ENCODE assay signal across 13 mouse cellular contexts in the genomic region with DNA sequence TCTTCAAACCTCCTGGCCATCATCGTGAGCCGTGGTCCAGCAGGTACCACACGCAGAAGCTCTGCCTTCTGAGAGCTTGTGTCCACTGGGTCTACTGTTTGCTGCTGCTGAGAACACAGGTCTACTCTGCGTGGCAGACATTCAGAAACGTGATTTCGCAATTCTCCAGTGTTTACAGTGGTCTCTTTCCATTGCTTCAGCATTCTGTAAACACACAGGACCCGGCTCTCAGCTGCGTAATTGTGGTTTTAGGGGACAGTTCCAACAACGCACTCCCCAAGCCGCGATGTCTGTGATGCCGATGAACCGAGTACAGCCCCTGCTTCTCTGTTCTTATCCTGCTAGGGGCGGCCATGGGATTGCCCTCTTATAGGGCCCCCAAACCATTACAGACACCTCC. TPM values are rescaled to one million over a fixed set of nuclear protein-coding genes. Genes with fewer than 3 reads are reported as not detected.
A peak's percentile ranks its signal among the peaks of the same experiment; 100 is the strongest.
DNase-seq lines count a peak whose midpoint lies in the region; ATAC-seq and TF ChIP-seq lines count a peak whose summit lies in the region.
"Had no signal": no experiment of that assay in that cellular context is flagged by ENCODE, and none has a peak within 500 bp of the region (broad histone marks: within the 10 kb centered on the region; RNA-seq: fewer than 3 reads in every experiment).

No protein-coding gene starts in this region.

- H3K4me2 ChIP-seq in kidney, embryonic 15.5 days: no peak overlapping the region
- H3K4me2 ChIP-seq in intestine, embryonic 16.5 days (ENCODE audit: low read depth, low read length): 0 out of 2 replicates have a peak overlapping the region, but pooled peaks have one; percentile 4
- no peak overlapping the region for H3K4me2 ChIP-seq in lung, embryonic 14.5 days
- no peak overlapping the region for H3K4me2 ChIP-seq in stomach, embryonic 14.5 days (replicated peaks; ENCODE audit: low read depth, low read length)
- no peak overlapping the region for H3K4me2 ChIP-seq in forebrain, embryonic 13.5 days

- no peaks in the 10 kb centered on the region for H3K27me3 ChIP-seq in kidney, embryonic 15.5 days
- no peaks in the 10 kb centered on the region for H3K27me3 ChIP-seq in intestine, embryonic 16.5 days (replicated peaks; ENCODE audit: control insufficient read depth, insufficient read depth, low read length)
- H3K27me3 ChIP-seq in lung, embryonic 14.5 days (ENCODE audit: insufficient read depth, low read length): no peaks in the 10 kb centered on the region
- H3K27me3 ChIP-seq in stomach, embryonic 14.5 days (ENCODE audit: control insufficient read depth, insufficient read depth, low read length): no peaks in the 10 kb centered on the region
- H3K27me3 ChIP-seq in thymus, adult 2 months (ENCODE audit: control insufficient read depth, insufficient read depth, low read length): no peaks in the 10 kb centered on the region
- H3K27me3 ChIP-seq in forebrain, embryonic 13.5 days: no peaks in the 10 kb centered on the region

- no peak overlapping the region for H3K27ac ChIP-seq in kidney, embryonic 15.5 days
- H3K27ac ChIP-seq in intestine, embryonic 16.5 days (ENCODE audit: low read length): peak overlapping the region; percentile 65
- peak overlapping the region; percentile 1; the same call in 1 of the 2 replicates for H3K27ac ChIP-seq in lung, embryonic 14.5 days (ENCODE audit: low read depth)
- H3K27ac ChIP-seq in stomach, embryonic 14.5 days (ENCODE audit: low read length): peak overlapping the region; percentile 64; the same call in 1 of the 2 replicates
- no peak overlapping the region for H3K27ac ChIP-seq in thymus, adult 2 months (ENCODE audit: control insufficient read depth, insufficient read depth, low read length)
- H3K27ac ChIP-seq in forebrain, embryonic 13.5 days: no peak overlapping the region

- H3K9ac ChIP-seq in kidney, embryonic 15.5 days: no peak overlapping the region
- H3K9ac ChIP-seq in intestine, embryonic 16.5 days (ENCODE audit: low read depth, low read length): peak overlapping the region; percentile 42; the same call in 1 of the 2 replicates
- H3K9ac ChIP-seq in lung, embryonic 14.5 days: no peak overlapping the region
- H3K9ac ChIP-seq in stomach, embryonic 14.5 days (replicated peaks; ENCODE audit: low read depth, low read length): no peak overlapping the region
- H3K9ac ChIP-seq in forebrain, embryonic 13.5 days: no peak overlapping the region

- peaks cover 27% of the 10 kb centered on the region for H3K4me1 ChIP-seq in kidney, embryonic 15.5 days
- peaks cover 13% of the 10 kb centered on the region; the same call in 1 of the 2 replicates for H3K4me1 ChIP-seq in intestine, embryonic 16.5 days (ENCODE audit: control insufficient read depth, insufficient read depth, low read length)
- peaks cover 13% of the 10 kb centered on the region; the same call in 1 of the 2 replicates for H3K4me1 ChIP-seq in lung, embryonic 14.5 days (ENCODE audit: insufficient read depth)
- H3K4me1 ChIP-seq in stomach, embryonic 14.5 days (ENCODE audit: control insufficient read depth, insufficient read depth, low read length): peaks cover 9% of the 10 kb centered on the region
- no peaks in the 10 kb centered on the region for H3K4me1 ChIP-seq in thymus, adult 2 months (replicated peaks; ENCODE audit: control insufficient read depth, insufficient read depth, low read length)
- H3K4me1 ChIP-seq in forebrain, embryonic 13.5 days: no peaks in the 10 kb centered on the region

- ATAC-seq in kidney, embryonic 15.5 days (replicated peaks; ENCODE audit: low FRiP score): no peak
- ATAC-seq in intestine, embryonic 16.5 days: peak; percentile 54
- peak; percentile 62 for ATAC-seq in lung, embryonic 14.5 days (ENCODE audit: insufficient read depth)
- ATAC-seq in stomach, embryonic 14.5 days (ENCODE audit: insufficient number of reproducible peaks, insufficient read depth, low FRiP score, low read depth): no peak
- ATAC-seq in forebrain, embryonic 13.5 days: no peak
- ATAC-seq: midbrain, embryonic 16.5 days had no signal

- no peak for TF ChIP-seq POLR2A in thymus, adult 2 months (IDR thresholded peaks at IDR 0.05; ENCODE audit: control insufficient read depth, extremely low read depth, insufficient read depth, low read length, poor library complexity)

- WGBS in kidney, embryonic 15.5 days: 86% methylated on average over 14 of the region's 14 CpGs
- WGBS in intestine, embryonic 16.5 days: 61% methylated on average over 14 of the region's 14 CpGs
- WGBS in lung, embryonic 14.5 days: 41% methylated on average over 14 of the region's 14 CpGs
- 59% methylated on average over 14 of the region's 14 CpGs for WGBS in stomach, embryonic 14.5 days
- 91% methylated on average over 14 of the region's 14 CpGs for WGBS in thymus, adult 2 months
- 92% methylated on average over 14 of the region's 14 CpGs for WGBS in forebrain, embryonic 13.5 days

- no peaks in the 10 kb centered on the region; the same call in 1 of the 2 replicates for H3K9me3 ChIP-seq in kidney, embryonic 15.5 days (replicated peaks)
- H3K9me3 ChIP-seq in intestine, embryonic 16.5 days (ENCODE audit: control insufficient read depth, low read length): no peaks in the 10 kb centered on the region
- no peaks in the 10 kb centered on the region for H3K9me3 ChIP-seq in lung, embryonic 14.5 days (ENCODE audit: low read depth, low read length)
- 0 out of 2 replicates have a peak, but pooled peaks cover 2% of the 10 kb centered on the region for H3K9me3 ChIP-seq in stomach, embryonic 14.5 days (ENCODE audit: control insufficient read depth, low read depth, low read length)
- H3K9me3 ChIP-seq in forebrain, embryonic 13.5 days (replicated peaks): no peaks in the 10 kb centered on the region

- DNase-seq in kidney, postnatal 25 days: peak; percentile 28 to 54
- DNase-seq in lung, embryonic 14.5 days: peak; percentile 90
- DNase-seq in thymus, adult 2 months: no peak
- DNase-seq in heart, postnatal 4 days: no peak
- DNase-seq: cerebellum, adult 8-10 months; embryo, embryonic 11 days; gastrocnemius, postnatal 25 days; kidney, adult 9 months had no signal

- no peak overlapping the region for H3K4me3 ChIP-seq in kidney, embryonic 15.5 days (replicated peaks)
- H3K4me3 ChIP-seq in intestine, embryonic 16.5 days (ENCODE audit: low read length): no peak overlapping the region
- H3K4me3 ChIP-seq in lung, embryonic 14.5 days (ENCODE audit: low read depth, low read length): no peak overlapping the region
- no peak overlapping the region for H3K4me3 ChIP-seq in stomach, embryonic 14.5 days (ENCODE audit: low read depth, low read length)
- H3K4me3 ChIP-seq in thymus, adult 2 months (ENCODE audit: control insufficient read depth, insufficient read depth, low read length): no peak overlapping the region
- no peak overlapping the region for H3K4me3 ChIP-seq in forebrain, embryonic 13.5 days

- TF ChIP-seq CTCF in lung, embryonic 14.5 days (IDR thresholded peaks at IDR 0.05; ENCODE audit: low read depth): no peak
- TF ChIP-seq CTCF in thymus, adult 2 months (IDR thresholded peaks at IDR 0.05; ENCODE audit: borderline replicate concordance, control insufficient read depth, extremely low read depth, insufficient read depth, low read length, poor library complexity): no peak

- no peaks in the 10 kb centered on the region for H3K36me3 ChIP-seq in kidney, embryonic 15.5 days
- no peaks in the 10 kb centered on the region for H3K36me3 ChIP-seq in intestine, embryonic 16.5 days (ENCODE audit: control insufficient read depth, insufficient read depth, low read length)
- no peaks in the 10 kb centered on the region for H3K36me3 ChIP-seq in lung, embryonic 14.5 days (ENCODE audit: insufficient read depth)
- no peaks in the 10 kb centered on the region for H3K36me3 ChIP-seq in stomach, embryonic 14.5 days (ENCODE audit: control insufficient read depth, insufficient read depth, low read length)
- no peaks in the 10 kb centered on the region for H3K36me3 ChIP-seq in thymus, adult 2 months (ENCODE audit: control insufficient read depth, insufficient read depth, low read length)
- H3K36me3 ChIP-seq in forebrain, embryonic 13.5 days (ENCODE audit: poor library complexity, severe bottlenecking): no peaks in the 10 kb centered on the region

RNA-seq across cellular contexts. Expression of a gene that starts 16.1 kb away (rescaled TPM):
- polyA plus RNA-seq in kidney, embryonic 15.5 days (2015; fragmentation: Nextera tagmentation; extraction: Ambion mirVana): 118 and 134 TPM in 2 replicates
- 101 and 108 TPM in 2 replicates for polyA plus RNA-seq in intestine, embryonic 16.5 days (2015; fragmentation: Nextera tagmentation; extraction: Ambion mirVana)
- polyA plus RNA-seq in lung, embryonic 14.5 days (2014; fragmentation: Nextera tagmentation; extraction: Ambion mirVana): 128 and 135 TPM in 2 replicates
- polyA plus RNA-seq in stomach, embryonic 14.5 days (2014; fragmentation: Nextera tagmentation; extraction: Ambion mirVana): 119 and 129 TPM in 2 replicates
- polyA plus RNA-seq in thymus, adult 2 months (2012; rRNA removed): 50.4 and 60.0 TPM in 2 replicates
- total RNA-seq in heart, postnatal 4 days (2021): 10 to 100 TPM; 69.1 to 71.0 TPM
- polyA plus RNA-seq in forebrain, embryonic 13.5 days (2015; fragmentation: Nextera tagmentation; extraction: Ambion mirVana): 46.6 and 52.8 TPM in 2 replicates

Comparison
In these comparisons a context has a peak if more than half of its experiments do, and no peak if none do; other contexts are left out.
1. DNase-seq: peak in kidney, postnatal 25 days (2 of 2) and lung, embryonic 14.5 days (single experiment); none in thymus, adult 2 months (single experiment) and heart, postnatal 4 days (single experiment).
2. ATAC-seq: peak in intestine, embryonic 16.5 days (single experiment) and lung, embryonic 14.5 days (single experiment); none in kidney, embryonic 15.5 days (single experiment), stomach, embryonic 14.5 days (single experiment) and forebrain, embryonic 13.5 days (single experiment).
3. H3K27ac ChIP-seq: peak in intestine, embryonic 16.5 days (single experiment), lung, embryonic 14.5 days (single experiment) and stomach, embryonic 14.5 days (single experiment); none in kidney, embryonic 15.5 days (single experiment), thymus, adult 2 months (single experiment) and forebrain, embryonic 13.5 days (single experiment).